26 mouse cellular contexts compared by ENCODE assay signal in the genomic region with DNA sequence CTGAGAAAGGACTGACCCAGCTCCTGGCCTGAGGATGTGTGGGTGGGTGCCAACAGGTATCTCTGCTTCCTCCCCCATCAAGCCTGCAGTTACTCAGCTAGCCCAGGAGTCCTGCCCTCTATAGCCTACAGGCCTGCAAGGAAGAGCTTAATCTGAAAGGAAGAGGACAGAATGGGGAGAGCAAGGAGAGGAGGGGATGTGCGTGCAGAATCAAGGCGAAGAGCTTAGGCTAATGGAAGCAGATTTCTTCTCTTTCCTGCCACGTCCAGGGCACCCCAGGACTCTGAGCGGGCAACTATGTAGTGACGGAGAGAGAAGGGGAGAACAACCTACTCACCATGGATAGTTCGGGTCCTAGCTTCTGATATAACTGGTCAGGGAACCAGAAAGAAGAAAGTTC. TPM values are rescaled to one million over a fixed set of nuclear protein-coding genes. Genes with fewer than 3 reads are reported as not detected.
"Had no signal": no experiment of that assay in that cellular context is flagged by ENCODE, and none has a peak within 500 bp of the region (broad histone marks: within the 10 kb centered on the region; RNA-seq: fewer than 3 reads in every experiment).

No protein-coding gene starts in this region.

- ATAC-seq: hindbrain, postnatal 0 days; intestine, embryonic 16.5 days had no signal

- H3K4me2 ChIP-seq: heart, embryonic 11.5 days; heart, embryonic 13.5 days; heart, embryonic 15.5 days; hindbrain, embryonic 13.5 days; hindbrain, embryonic 15.5 days; kidney, embryonic 15.5 days; limb, embryonic 13.5 days; limb, embryonic 15.5 days; liver, embryonic 13.5 days had no signal

- H3K27ac ChIP-seq: heart, embryonic 13.5 days; heart, embryonic 15.5 days; hindbrain, embryonic 13.5 days; hindbrain, embryonic 15.5 days; hindbrain, postnatal 0 days; kidney, embryonic 15.5 days; kidney, postnatal 0 days; limb, embryonic 13.5 days; limb, embryonic 15.5 days; liver, embryonic 13.5 days had no signal

- H3K27me3 ChIP-seq: hindbrain, embryonic 15.5 days; liver, embryonic 13.5 days had no signal

- H3K9me3 ChIP-seq: heart, embryonic 13.5 days; heart, embryonic 15.5 days; hindbrain, embryonic 13.5 days; hindbrain, embryonic 15.5 days; kidney, embryonic 15.5 days; limb, embryonic 13.5 days; limb, embryonic 15.5 days; liver, embryonic 13.5 days had no signal

- H3K4me3 ChIP-seq: heart, embryonic 13.5 days; heart, embryonic 15.5 days; hindbrain, embryonic 13.5 days; hindbrain, embryonic 15.5 days; kidney, embryonic 15.5 days; limb, embryonic 13.5 days; limb, embryonic 15.5 days; liver, embryonic 13.5 days had no signal

- H3K4me1 ChIP-seq: heart, embryonic 13.5 days; heart, embryonic 15.5 days; hindbrain, embryonic 13.5 days; hindbrain, embryonic 15.5 days; kidney, embryonic 15.5 days; limb, embryonic 13.5 days; limb, embryonic 15.5 days; liver, embryonic 13.5 days had no signal

- DNase-seq: gastrocnemius, postnatal 14 days; gastrocnemius, postnatal 36 days; heart, postnatal 14 days; heart, postnatal 36 days; kidney, adult 11 months; kidney, adult 2 months; kidney, adult 9 months; kidney, postnatal 14 days; kidney, postnatal 36 days; layer of hippocampus, adult 9-11 months; layer of hippocampus, postnatal 36 days; left cerebral cortex, postnatal 4 days; liver, embryonic 13.5 days had no signal

- H3K9ac ChIP-seq: heart, embryonic 13.5 days; heart, embryonic 15.5 days; hindbrain, embryonic 13.5 days; hindbrain, embryonic 15.5 days; kidney, embryonic 15.5 days; limb, embryonic 13.5 days; limb, embryonic 15.5 days; liver, embryonic 13.5 days had no signal

- H3K36me3 ChIP-seq: heart, embryonic 13.5 days; heart, embryonic 15.5 days; hindbrain, embryonic 13.5 days; hindbrain, embryonic 15.5 days; kidney, embryonic 15.5 days; limb, embryonic 13.5 days; limb, embryonic 15.5 days; liver, embryonic 13.5 days had no signal

RNA-seq across cellular contexts. Expression of a gene that starts 37.9 kb away (rescaled TPM):
- total RNA-seq: hematopoietic stem cell, adult 5-6 weeks; liver, adult 2 months had no signal
- polyA plus RNA-seq: heart, embryonic 13.5 days; liver, embryonic 13.5 days had no signal
